Mouse (Mus musculus): ENCODE measurements around the gene Fam120c.
"Not testable (repeated sequence)": the region's sequence is repeated elsewhere in the genome, so short reads cannot be mapped to it uniquely, and the experiment has no call there.

Fam120c gene

GRCm38 (mm10) chrX:151343761-151344500 is at the start of gene Fam120c:
Gene Fam120c (plus strand): TSS chrX:151344175.
- DNase-seq (ENCODE audit: low spot score), result peak; percentile 64

GRCm38 (mm10) chrX:151298329-151298728 is 45.6 kb upstream of the Fam120c start:
- no peak for DNase-seq (ENCODE audit: low spot score)

GRCm38 (mm10) chrX:151313732-151314131 is 30.2 kb upstream of the Fam120c start:
- no peak for DNase-seq (ENCODE audit: low spot score)

GRCm38 (mm10) chrX:151333615-151334014 is 10.4 kb upstream of the Fam120c start:
- no peak for DNase-seq (ENCODE audit: low spot score)

- DNase-seq (ENCODE audit: low spot score), result no peak
Observed at GRCm38 (mm10) chrX:151337804-151338203, 6.2 kb upstream of the Fam120c start.

GRCm38 (mm10) chrX:151344501-151344984 is 568 bp downstream of the Fam120c start:
- peak; percentile 9 for DNase-seq (ENCODE audit: low spot score)

- no peak for DNase-seq (ENCODE audit: low spot score)
Observed at GRCm38 (mm10) chrX:151345333-151346125, 1.6 kb downstream of the Fam120c start.

- no peak for DNase-seq (ENCODE audit: low spot score)
Observed at GRCm38 (mm10) chrX:151347278-151347677, 3.3 kb downstream of the Fam120c start.

- no peak for DNase-seq (ENCODE audit: low spot score)
Observed at GRCm38 (mm10) chrX:151349322-151349721, 5.3 kb downstream of the Fam120c start.

- DNase-seq (ENCODE audit: low spot score), result no peak
Observed at GRCm38 (mm10) chrX:151418801-151419200, 74.8 kb downstream of the Fam120c start.

- DNase-seq (ENCODE audit: low spot score), result no peak
Observed at GRCm38 (mm10) chrX:151420791-151421190, 76.8 kb downstream of the Fam120c start.

GRCm38 (mm10) chrX:151443637-151444036 is 99.7 kb downstream of the Fam120c start:
- no peak for DNase-seq (ENCODE audit: low spot score)

GRCm38 (mm10) chrX:151444189-151444588 is 100.2 kb downstream of the Fam120c start:
- no peak for DNase-seq (ENCODE audit: low spot score)

GRCm38 (mm10) chrX:151488128-151488527 is 144.2 kb downstream of the Fam120c start:
- no peak for DNase-seq (ENCODE audit: low spot score)

- DNase-seq (ENCODE audit: low spot score), result not testable (repeated sequence)
Observed at GRCm38 (mm10) chrX:151493269-151493668, 149.3 kb downstream of the Fam120c start.

GRCm38 (mm10) chrX:151496596-151496995 is 152.6 kb downstream of the Fam120c start:
- no peak for DNase-seq (ENCODE audit: low spot score)

- no peak for DNase-seq (ENCODE audit: low spot score)
Observed at GRCm38 (mm10) chrX:151508536-151508935, 164.6 kb downstream of the Fam120c start.

GRCm38 (mm10) chrX:151509906-151510305 is 165.9 kb downstream of the Fam120c start:
- DNase-seq (ENCODE audit: low spot score), result no peak

- no peak for DNase-seq (ENCODE audit: low spot score)
Observed at GRCm38 (mm10) chrX:151513066-151513465, 169.1 kb downstream of the Fam120c start.

- no peak for DNase-seq (ENCODE audit: low spot score)
Observed at GRCm38 (mm10) chrX:151513694-151514093, 169.7 kb downstream of the Fam120c start.

- no peak for DNase-seq (ENCODE audit: low spot score)
Observed at GRCm38 (mm10) chrX:151518181-151518580, 174.2 kb downstream of the Fam120c start.

- DNase-seq (ENCODE audit: low spot score), result no peak
Observed at GRCm38 (mm10) chrX:151520127-151520457, 176.1 kb downstream of the Fam120c start.

All from ovary, postnatal 14 days (tissue).